ENCODE assay signal across 35 mouse cellular contexts in the genomic region with DNA sequence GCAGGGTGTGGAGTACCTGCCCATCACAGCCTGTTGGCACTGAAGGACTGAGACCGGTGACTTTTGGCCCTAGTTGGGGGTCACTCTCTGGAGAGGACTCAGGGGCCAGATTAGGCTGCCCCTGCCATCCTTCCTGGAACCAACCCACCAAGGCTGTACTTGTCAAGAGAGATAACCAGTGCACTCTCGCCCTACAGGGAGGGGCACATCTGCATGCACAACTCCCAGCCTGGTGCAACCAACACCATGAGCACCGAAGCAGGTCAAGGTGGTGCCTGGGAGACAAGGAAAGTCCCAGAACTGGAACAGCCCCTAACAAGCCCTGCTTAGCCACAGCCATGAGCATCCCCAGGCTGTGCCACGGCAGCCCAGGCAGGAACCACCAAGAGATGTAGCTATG. TPM values are rescaled to one million over a fixed set of nuclear protein-coding genes. Genes with fewer than 3 reads are reported as not detected.
DNase-seq lines count a peak whose midpoint lies in the region; ATAC-seq lines count a peak whose summit lies in the region.
"Had no signal": no experiment of that assay in that cellular context is flagged by ENCODE, and none has a peak within 500 bp of the region (broad histone marks: within the 10 kb centered on the region; RNA-seq: fewer than 3 reads in every experiment).

No protein-coding gene starts in this region.

- H3K27me3 ChIP-seq in erythroblast, embryonic 14.5 days (ENCODE audit: control insufficient read depth): no peaks in the 10 kb centered on the region
- H3K27me3 ChIP-seq in liver, embryonic 13.5 days: no peaks in the 10 kb centered on the region
- H3K27me3 ChIP-seq: embryonic facial prominence, embryonic 12.5 days; forebrain, embryonic 12.5 days; heart, embryonic 13.5 days; limb, embryonic 13.5 days; midbrain, embryonic 12.5 days; neural tube, embryonic 13.5 days had no signal

- peak overlapping the region; percentile 60 for H3K9ac ChIP-seq in liver, embryonic 13.5 days
- H3K9ac ChIP-seq: embryonic facial prominence, embryonic 12.5 days; forebrain, embryonic 12.5 days; forebrain, postnatal 0 days; heart, embryonic 13.5 days; hindbrain, embryonic 14.5 days; limb, embryonic 13.5 days; lung, embryonic 14.5 days; midbrain, embryonic 12.5 days; neural tube, embryonic 13.5 days had no signal

- peaks cover 97% of the 10 kb centered on the region for H3K36me3 ChIP-seq in erythroblast, embryonic 14.5 days (ENCODE audit: control insufficient read depth)
- H3K36me3 ChIP-seq in liver, embryonic 13.5 days: peaks cover 91% of the 10 kb centered on the region

- H3K4me3 ChIP-seq in erythroblast, embryonic 14.5 days (replicated peaks): peak overlapping the region; percentile 8
- 0 out of 2 replicates have a peak overlapping the region, but pooled peaks have one; percentile 8 for H3K4me3 ChIP-seq in liver, embryonic 13.5 days (replicated peaks)
- H3K4me3 ChIP-seq: embryonic facial prominence, embryonic 12.5 days; forebrain, embryonic 12.5 days; heart, adult 2 months; heart, embryonic 13.5 days; layer of hippocampus, adult 2 months; limb, embryonic 13.5 days; midbrain, embryonic 12.5 days; neural tube, embryonic 13.5 days had no signal

- H3K4me2 ChIP-seq in liver, embryonic 13.5 days: peak overlapping the region; percentile 54
- H3K4me2 ChIP-seq: embryonic facial prominence, embryonic 12.5 days; forebrain, embryonic 12.5 days; heart, embryonic 13.5 days; hindbrain, embryonic 14.5 days; limb, embryonic 13.5 days; lung, embryonic 14.5 days; midbrain, embryonic 12.5 days; neural tube, embryonic 13.5 days had no signal

- peaks cover 70% of the 10 kb centered on the region for H3K4me1 ChIP-seq in erythroblast, embryonic 14.5 days (ENCODE audit: control insufficient read depth)
- H3K4me1 ChIP-seq in liver, embryonic 13.5 days (replicated peaks): peaks cover 44% of the 10 kb centered on the region
- H3K4me1 ChIP-seq: embryonic facial prominence, embryonic 12.5 days; limb, embryonic 13.5 days; midbrain, embryonic 12.5 days had no signal

- no peaks in the 10 kb centered on the region for H3K9me3 ChIP-seq in erythroblast, embryonic 14.5 days (ENCODE audit: control insufficient read depth, low read length)
- H3K9me3 ChIP-seq in liver, embryonic 13.5 days (replicated peaks): no peaks in the 10 kb centered on the region
- H3K9me3 ChIP-seq: embryonic facial prominence, embryonic 12.5 days; forebrain, embryonic 12.5 days; heart, embryonic 13.5 days; limb, embryonic 13.5 days; midbrain, embryonic 12.5 days; neural tube, embryonic 13.5 days had no signal

- DNase-seq in adrenal gland, postnatal 14 days: peak; percentile 18
- no peak for DNase-seq in adrenal gland, adult 18-20 months (ENCODE audit: low spot score in 2 of 2)
- peak; percentile 57 for DNase-seq in liver, embryonic 13.5 days
- no peak for DNase-seq in heart, adult 8-10 months (ENCODE audit: low spot score)
- no peak for DNase-seq in retina, postnatal 1 day
- DNase-seq: embryo, embryonic 11 days; forebrain, postnatal 0 days; heart, adult 2 months; heart, postnatal 10 days; kidney, adult 18-20 months; kidney, postnatal 36 days; lung, embryonic 14.5 days; lung, postnatal 14 days; right cerebral cortex, postnatal 14 days had no signal

- ATAC-seq in liver, embryonic 13.5 days (ENCODE audit: low read depth): peak; percentile 85
- peak; percentile 42 for ATAC-seq in megakaryocyte progenitor cell, adult 5-6 weeks (replicated peaks; ENCODE audit: poor library complexity)
- no peak for ATAC-seq in inflammation-experienced regulatory T-cells, adult 6 months
- ATAC-seq: CD4-positive, CD25-positive, alpha-beta regulatory T cell, adult 4 months; forebrain, postnatal 0 days had no signal

- 46% methylated on average over 4 of the region's 4 CpGs for WGBS in liver, embryonic 13.5 days (ENCODE audit: insufficient replicate concordance)

- H3K27ac ChIP-seq in liver, embryonic 13.5 days: peak overlapping the region; percentile 90
- H3K27ac ChIP-seq: embryonic facial prominence, embryonic 12.5 days; forebrain, embryonic 12.5 days; heart, adult 2 months; heart, embryonic 13.5 days; hindbrain, embryonic 14.5 days; layer of hippocampus, adult 2 months; limb, embryonic 13.5 days; midbrain, embryonic 12.5 days; neural tube, embryonic 13.5 days had no signal

RNA-seq across cellular contexts. Expression of a gene that starts 8.0 kb away (rescaled TPM):
- 0.19 TPM in 2 replicates for total RNA-seq in adrenal gland, postnatal 14 days (2021)
- 1 to 10 TPM in 1 of 2 experiments, under 1 TPM in 1; 0.80 to 1.1 TPM for total RNA-seq in adrenal gland, adult 18-20 months (2021)
- polyA plus RNA-seq in erythroblast, embryonic 14.5 days (2012): 0.01 and 0.03 TPM in 2 replicates
- polyA plus RNA-seq in liver, embryonic 13.5 days (2015; fragmentation: Nextera tagmentation; extraction: Ambion mirVana): 0.02 and 0.03 TPM in 2 replicates
- not detected in 2 replicates for total RNA-seq in megakaryocyte progenitor cell, adult 5-6 weeks (2015)
- total RNA-seq in megakaryocyte progenitor cell, adult 5-6 weeks (2017): not detected in 2 replicates
- not detected for total RNA-seq in heart, adult 8-10 months (2022)
- not detected for polyA plus RNA-seq in inflammation-experienced regulatory T-cells, adult 6 months (2017; shearing (Covaris generic))
- total RNA-seq: gastrocnemius, adult 8-10 months; heart, adult 2 months; heart, postnatal 10 days; hematopoietic stem cell, adult 5-6 weeks; megakaryocyte, adult 5-6 weeks had no signal
- polyA plus RNA-seq: CD4-positive, CD25-positive, alpha-beta regulatory T cell, adult 4 months; small intestine, adult 2 months had no signal

RNA-seq across cellular contexts. Expression of a gene that starts 14.4 kb away (rescaled TPM):
- 40.9 and 46.4 TPM in 2 replicates for total RNA-seq in adrenal gland, postnatal 14 days (2021)
- 10 to 100 TPM; 32.9 to 48.4 TPM for total RNA-seq in adrenal gland, adult 18-20 months (2021)
- 14.5 and 15.5 TPM in 2 replicates for polyA plus RNA-seq in erythroblast, embryonic 14.5 days (2012)
- 13.4 and 13.8 TPM in 2 replicates for polyA plus RNA-seq in liver, embryonic 13.5 days (2015; fragmentation: Nextera tagmentation; extraction: Ambion mirVana)
- 34.1 and 35.2 TPM in 2 replicates for total RNA-seq in megakaryocyte progenitor cell, adult 5-6 weeks (2015)
- total RNA-seq in megakaryocyte progenitor cell, adult 5-6 weeks (2017): 17.1 and 19.2 TPM in 2 replicates
- 10 to 100 TPM; 10.7 to 15.0 (median 12.2) TPM for total RNA-seq in heart, adult 8-10 months (2022)
- 10 to 100 TPM; 11.3 to 18.6 (median 14.9) TPM for polyA plus RNA-seq in inflammation-experienced regulatory T-cells, adult 6 months (2017; shearing (Covaris generic))

RNA-seq across cellular contexts. Expression of a gene that starts 30.2 kb away (rescaled TPM):
- 10.1 and 11.6 TPM in 2 replicates for total RNA-seq in adrenal gland, postnatal 14 days (2021)
- total RNA-seq in adrenal gland, adult 18-20 months (2021): 10 to 100 TPM; 11.3 to 12.3 TPM
- 19.9 and 21.2 TPM in 2 replicates for polyA plus RNA-seq in erythroblast, embryonic 14.5 days (2012)
- 13.4 and 14.1 TPM in 2 replicates for polyA plus RNA-seq in liver, embryonic 13.5 days (2015; fragmentation: Nextera tagmentation; extraction: Ambion mirVana)
- total RNA-seq in megakaryocyte progenitor cell, adult 5-6 weeks (2015): 5.3 and 5.4 TPM in 2 replicates
- 4.3 and 6.0 TPM in 2 replicates for total RNA-seq in megakaryocyte progenitor cell, adult 5-6 weeks (2017)
- total RNA-seq in heart, adult 8-10 months (2022): 1 to 10 TPM; 3.5 to 5.0 (median 4.7) TPM
- polyA plus RNA-seq in inflammation-experienced regulatory T-cells, adult 6 months (2017; shearing (Covaris generic)): 1 to 10 TPM; 6.3 to 7.1 (median 6.8) TPM

RNA-seq across cellular contexts. Expression of a gene that starts 43.2 kb away (rescaled TPM):
- total RNA-seq in adrenal gland, postnatal 14 days (2021): 97.7 and 98.7 TPM in 2 replicates
- 100 to 1,000 TPM in 1 of 2 experiments, 10 to 100 TPM in 1; 94.5 to 102 TPM for total RNA-seq in adrenal gland, adult 18-20 months (2021)
- 103 and 117 TPM in 2 replicates for polyA plus RNA-seq in erythroblast, embryonic 14.5 days (2012)
- polyA plus RNA-seq in liver, embryonic 13.5 days (2015; fragmentation: Nextera tagmentation; extraction: Ambion mirVana): 45.1 and 51.7 TPM in 2 replicates
- 59.7 and 79.8 TPM in 2 replicates for total RNA-seq in megakaryocyte progenitor cell, adult 5-6 weeks (2015)
- total RNA-seq in megakaryocyte progenitor cell, adult 5-6 weeks (2017): 20.5 and 29.4 TPM in 2 replicates
- total RNA-seq in heart, adult 8-10 months (2022): 10 to 100 TPM; 44.7 to 48.1 (median 46.9) TPM
- polyA plus RNA-seq in inflammation-experienced regulatory T-cells, adult 6 months (2017; shearing (Covaris generic)): 10 to 100 TPM in 2 of 3 experiments, 1 to 10 TPM in 1; 8.6 to 12.0 (median 11.4) TPM

RNA-seq across cellular contexts. Expression of a gene that starts 52.3 kb away (rescaled TPM):
- total RNA-seq in adrenal gland, postnatal 14 days (2021): not detected in 2 replicates
- not detected for total RNA-seq in adrenal gland, adult 18-20 months (2021)
- polyA plus RNA-seq in erythroblast, embryonic 14.5 days (2012): not detected in 2 replicates
- 0.02 TPM in 1 of 2 replicates, not detected in the other for polyA plus RNA-seq in liver, embryonic 13.5 days (2015; fragmentation: Nextera tagmentation; extraction: Ambion mirVana)
- not detected in 2 replicates for total RNA-seq in megakaryocyte progenitor cell, adult 5-6 weeks (2015)
- not detected in 2 replicates for total RNA-seq in megakaryocyte progenitor cell, adult 5-6 weeks (2017)
- under 1 TPM in 1 of 4 experiments, not detected in 3; 0.09 TPM for total RNA-seq in heart, adult 8-10 months (2022)
- polyA plus RNA-seq in inflammation-experienced regulatory T-cells, adult 6 months (2017; shearing (Covaris generic)): not detected
- total RNA-seq: gastrocnemius, adult 8-10 months; gastrocnemius, postnatal 4 days; heart, postnatal 10 days; hematopoietic stem cell, adult 5-6 weeks; layer of hippocampus, adult 2 months; layer of hippocampus, postnatal 25 days; left cerebral cortex, adult 8-10 months; left cerebral cortex, postnatal 36 days; megakaryocyte, adult 5-6 weeks had no signal
- polyA plus RNA-seq: CD4-positive, CD25-positive, alpha-beta regulatory T cell, adult 4 months; heart, embryonic 13.5 days; kidney, embryonic 16.5 days; limb, embryonic 13.5 days; lung, embryonic 14.5 days had no signal

Comparison
In these comparisons a context has a peak if more than half of its experiments do, and no peak if none do; other contexts are left out.
1. DNase-seq: peak in adrenal gland, postnatal 14 days (single experiment) and liver, embryonic 13.5 days (single experiment); none in adrenal gland, adult 18-20 months (0 of 2), heart, adult 8-10 months (single experiment) and retina, postnatal 1 day (single experiment).